Mouse (Mus musculus) layer of hippocampus, adult 9-11 months (tissue): ENCODE measurements at regions not wholly inside any gene's neighbourhood (a gene's known extent, or its start where the extent isn't known, plus 50 kb on each side); places are given as distances from the start of the nearest gene placed in this dataset.

ENCODE experiments used
- DNase-seq: peaks from one replicate; pipeline ENCODE4 v3.0.0; 2022

DNA sequence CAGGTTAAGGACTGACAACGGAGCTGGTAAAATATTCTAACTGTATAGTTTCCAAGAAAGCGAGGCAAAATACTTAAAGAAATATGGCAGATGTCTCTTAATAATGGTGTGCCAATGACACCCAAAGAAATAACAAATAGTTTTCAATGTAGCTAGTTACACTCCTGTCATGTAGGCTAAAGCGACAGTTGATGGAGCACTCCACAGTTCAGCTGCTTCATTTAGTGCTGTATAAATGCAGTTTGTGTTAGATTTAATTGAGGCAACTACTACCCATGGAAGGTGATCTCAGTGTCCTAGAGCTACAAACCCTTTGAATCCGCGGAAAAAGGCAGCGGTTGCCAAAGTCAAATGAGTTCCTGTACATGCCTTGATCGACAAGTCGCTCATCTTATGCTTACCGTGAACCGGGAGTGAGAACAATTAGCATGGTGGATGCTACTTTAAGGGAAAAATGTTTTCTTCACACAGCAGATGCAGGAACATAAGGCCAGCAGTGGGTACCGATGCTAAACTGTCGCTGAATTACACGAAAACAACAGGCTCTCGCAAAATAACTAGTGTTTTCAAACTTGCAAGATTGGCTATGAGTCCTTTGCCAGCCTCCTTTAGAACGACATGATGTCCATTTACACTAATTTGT is 961.4 kb downstream of the Mat2b start:
- DNase-seq = peak; percentile 21

- no peak for DNase-seq
Measured at GRCm38 (mm10) chr11:39723621-39724020, 971.4 kb downstream of the Mat2b start.

- DNase-seq = no peak
Measured at GRCm38 (mm10) chr11:39678521-39678920, 1016.5 kb downstream of the Mat2b start.

- no peak for DNase-seq
Measured at GRCm38 (mm10) chr11:39653595-39653994, 1041.4 kb downstream of the Mat2b start.

DNA sequence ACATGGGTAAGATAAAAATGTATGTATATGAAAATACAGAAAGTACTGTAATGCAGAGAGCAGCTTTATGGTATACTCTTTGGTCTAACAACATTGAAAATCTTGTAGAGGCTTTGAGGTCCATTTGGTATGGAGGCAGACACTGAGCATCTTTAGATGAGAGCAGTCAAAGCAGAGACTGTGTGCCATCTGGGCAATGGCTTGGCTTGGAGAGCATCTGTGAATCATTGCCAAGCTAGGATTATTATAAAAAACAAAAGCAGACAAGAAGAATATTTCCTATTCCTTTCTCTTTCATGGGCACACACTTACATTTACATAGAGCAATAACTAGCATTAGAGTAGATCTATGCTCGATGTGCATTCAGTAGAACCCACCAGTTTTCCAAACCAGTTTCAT is 1075.6 kb downstream of the Mat2b start:
- DNase-seq = peak; percentile 47

DNA sequence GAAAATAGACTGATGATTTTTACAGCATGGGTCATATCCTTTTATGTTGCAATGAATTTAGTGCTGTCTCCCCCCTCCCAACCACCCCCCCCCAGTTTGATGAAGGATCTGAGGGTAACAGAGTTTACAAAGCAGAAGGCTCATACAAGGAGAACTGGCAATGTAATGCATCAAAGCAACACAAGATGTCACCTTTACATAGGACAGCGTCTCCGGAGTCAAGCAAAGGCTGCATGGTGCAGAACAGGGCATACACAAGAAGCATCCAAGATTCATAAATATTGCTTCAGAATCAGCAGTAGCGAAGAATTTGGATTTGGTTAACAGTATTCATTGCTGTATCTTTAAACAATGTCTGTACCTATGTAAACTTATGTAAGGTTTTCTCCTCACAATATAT is 1079.2 kb downstream of the Mat2b start:
- peak; percentile 16 for DNase-seq

GRCm38 (mm10) chr11:39596479-39596878 is 1098.5 kb downstream of the Mat2b start:
- DNase-seq = no peak

- peak; percentile 52 for DNase-seq
Measured at GRCm38 (mm10) chr11:39588641-39589385, 1106.2 kb downstream of the Mat2b start.

DNA sequence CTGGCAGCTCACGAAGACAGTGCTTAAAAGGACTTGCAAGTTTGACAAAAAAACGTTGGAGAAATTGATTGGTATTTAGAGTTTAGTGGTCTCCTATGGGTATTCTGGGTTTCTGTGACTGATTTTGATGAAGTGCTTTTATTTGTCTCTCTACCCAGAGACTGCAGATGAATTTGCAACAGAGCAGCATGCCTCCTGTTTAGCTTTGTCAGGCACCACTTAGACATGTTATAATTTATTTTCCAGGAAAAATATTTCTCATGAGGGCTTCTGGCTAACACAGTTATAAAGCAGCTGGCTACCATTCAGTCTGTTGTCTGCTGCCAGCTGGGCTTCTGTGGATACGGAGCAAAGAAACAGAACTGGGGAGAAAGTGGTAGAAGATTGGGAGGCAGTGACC is 1136.7 kb downstream of the Mat2b start:
- peak; percentile 36 for DNase-seq

DNA sequence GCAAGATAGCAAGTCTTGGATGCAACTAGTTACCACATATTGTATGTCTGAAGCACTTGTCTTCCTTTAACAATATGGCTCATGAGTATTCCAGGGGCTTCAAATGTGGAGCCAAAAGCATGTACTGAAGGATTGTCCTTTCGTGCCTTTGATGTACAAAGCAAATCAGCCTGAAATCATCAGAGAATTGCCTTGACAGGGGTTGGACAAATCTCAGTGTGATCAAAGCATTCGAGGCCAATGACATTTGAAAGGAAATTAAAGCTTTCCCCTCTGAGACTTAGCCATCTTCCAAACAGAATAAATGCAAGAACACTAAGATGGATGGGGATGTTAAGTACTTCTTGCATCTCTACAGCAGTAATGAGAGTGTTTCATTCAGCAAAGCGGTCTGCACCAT is 1144.9 kb downstream of the Mat2b start:
- no peak for DNase-seq

DNA sequence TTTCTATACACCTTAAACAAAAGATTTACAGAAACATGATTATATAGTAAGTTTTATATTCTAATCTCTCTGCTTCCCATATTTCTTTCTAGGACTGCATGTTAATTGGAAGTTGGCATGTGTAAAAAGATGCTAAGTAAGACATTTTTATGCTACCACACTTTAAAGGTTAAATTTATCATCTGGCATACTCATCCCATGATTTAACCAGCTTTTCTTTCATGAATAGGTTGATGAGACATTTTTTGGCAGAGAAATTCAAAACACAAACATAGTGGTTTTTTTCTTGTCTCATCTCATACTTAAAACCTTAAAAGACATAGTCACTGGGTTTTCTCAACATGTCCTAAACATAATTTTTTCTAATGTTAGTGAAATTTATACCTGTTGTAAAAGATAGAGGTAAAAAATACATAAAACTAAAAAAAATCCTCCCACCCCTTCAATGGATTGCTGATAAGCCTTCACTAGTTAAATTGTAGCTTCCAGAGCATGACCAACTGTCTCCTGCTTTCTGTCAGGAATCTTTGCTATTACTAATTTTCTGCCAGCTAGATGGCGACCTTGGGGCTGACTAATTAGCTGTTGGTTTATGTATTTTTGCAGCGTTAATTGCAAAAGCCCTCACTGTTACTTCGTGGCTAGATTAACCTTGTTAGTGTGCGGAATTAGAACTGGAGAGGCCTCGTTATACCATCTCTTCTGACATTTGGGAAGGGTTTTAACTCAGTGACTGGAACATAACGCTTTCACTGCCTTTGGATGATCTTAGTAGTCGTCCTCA is 1169.9 kb downstream of the Mat2b start:
- DNase-seq = no peak

- DNase-seq = no peak
Measured at GRCm38 (mm10) chr11:39495253-39495652, 1199.8 kb downstream of the Mat2b start.

- DNase-seq = no peak
Measured at GRCm38 (mm10) chr11:39477136-39477535, 1217.9 kb downstream of the Mat2b start.

DNA sequence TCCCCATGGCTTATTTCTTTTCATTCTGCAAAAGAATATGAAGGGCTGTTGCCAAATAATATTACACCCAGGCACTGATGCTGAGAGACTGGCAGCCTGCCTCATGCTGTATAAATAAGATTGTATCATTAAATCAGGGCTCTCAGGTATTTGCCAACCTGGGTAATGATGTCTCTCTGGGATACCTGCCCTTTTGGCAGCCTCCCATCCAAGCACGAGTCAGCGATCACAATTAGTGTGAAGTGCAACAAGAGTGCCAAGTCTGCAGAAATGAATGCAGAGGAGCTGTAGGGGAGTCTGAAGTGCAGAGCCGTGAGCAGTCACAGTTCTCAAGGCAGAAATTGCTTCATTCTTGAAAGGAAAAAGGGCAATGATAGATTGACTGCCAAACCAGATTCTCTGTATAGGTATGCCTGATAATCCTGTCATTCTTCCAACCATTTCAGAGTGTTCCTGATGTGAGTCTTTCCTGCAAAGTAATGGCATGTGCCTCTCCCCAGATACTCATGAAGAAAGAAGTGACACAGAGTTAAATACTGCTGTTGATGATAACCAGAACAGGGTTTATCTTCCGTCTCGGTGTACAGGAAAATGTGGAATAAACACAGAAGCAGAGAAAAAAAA is 1241.6 kb downstream of the Mat2b start:
- DNase-seq = no peak

DNA sequence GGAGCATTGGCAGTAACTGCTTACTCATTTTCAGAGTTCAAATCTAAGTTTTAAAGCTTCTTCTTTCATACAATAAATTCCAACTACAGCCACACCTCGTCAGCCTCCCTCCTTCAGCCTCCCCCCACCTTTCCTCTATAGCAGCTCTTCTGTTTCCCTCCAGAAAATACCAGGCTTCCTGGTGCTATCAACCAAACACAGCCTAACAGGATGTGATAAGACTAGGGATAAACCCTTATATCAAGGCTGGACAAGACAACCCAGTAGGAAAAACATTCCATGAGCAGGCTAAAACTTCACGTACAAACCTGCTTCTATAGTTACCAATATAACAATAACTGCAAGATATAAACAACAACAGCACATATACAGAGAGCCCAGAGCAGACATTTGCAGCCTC is 1248.6 kb downstream of the Mat2b start:
- no peak for DNase-seq

GRCm38 (mm10) chr11:39411691-39412090 is 1283.3 kb downstream of the Mat2b start:
- no peak for DNase-seq

- DNase-seq = no peak
Measured at GRCm38 (mm10) chr11:39411182-39411581, 1283.8 kb downstream of the Mat2b start.

- no peak for DNase-seq
Measured at GRCm38 (mm10) chr11:39364827-39365226, 1330.2 kb downstream of the Mat2b start.

DNA sequence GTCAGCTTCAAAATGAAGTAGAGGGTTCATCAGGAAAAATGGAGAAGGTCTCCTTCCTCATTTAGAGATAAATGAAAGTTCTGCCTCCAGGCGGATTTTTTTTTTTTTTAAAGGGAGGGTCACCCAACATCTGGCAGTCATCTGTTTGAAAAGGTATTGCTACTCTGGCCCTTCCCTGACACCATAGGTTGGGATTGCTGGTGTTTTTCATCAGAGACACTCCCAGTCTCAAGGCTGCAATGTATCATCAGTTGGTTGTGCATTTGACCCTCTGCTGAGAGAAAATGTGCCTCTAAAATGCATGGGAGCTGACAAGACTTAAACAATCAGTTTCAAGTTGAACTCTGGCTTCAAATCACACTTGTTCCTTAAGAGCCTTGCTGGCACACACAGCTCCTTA is 1344.4 kb downstream of the Mat2b start:
- no peak for DNase-seq
